Mouse (Mus musculus): ENCODE data around the gene Ppp1ca.

The Ppp1ca gene

DNA sequence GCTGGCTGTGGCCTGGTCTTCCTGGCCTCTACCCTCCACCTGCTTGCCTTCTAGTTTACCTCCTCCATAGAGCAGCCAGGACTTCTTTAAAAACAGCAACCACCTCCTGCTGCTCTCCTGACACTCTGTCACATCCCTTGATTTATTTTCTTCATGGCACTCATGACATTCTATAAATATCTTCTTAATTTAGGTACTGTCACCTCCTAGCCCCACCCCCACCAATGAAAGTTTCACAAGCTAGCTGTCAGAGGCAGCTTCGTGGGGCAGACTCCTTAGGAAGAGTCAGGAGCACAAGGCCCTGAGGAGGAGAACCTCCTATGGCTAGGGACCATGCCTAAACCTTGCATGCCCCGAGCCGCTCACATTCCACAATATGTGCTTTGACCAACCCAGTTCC, 4.6 kb upstream of the Ppp1ca start:
- no peak for DNase-seq

GRCm38 (mm10) chr19:4189051-4189620, 2.7 kb upstream of the Ppp1ca start:
- no peak for DNase-seq

DNA sequence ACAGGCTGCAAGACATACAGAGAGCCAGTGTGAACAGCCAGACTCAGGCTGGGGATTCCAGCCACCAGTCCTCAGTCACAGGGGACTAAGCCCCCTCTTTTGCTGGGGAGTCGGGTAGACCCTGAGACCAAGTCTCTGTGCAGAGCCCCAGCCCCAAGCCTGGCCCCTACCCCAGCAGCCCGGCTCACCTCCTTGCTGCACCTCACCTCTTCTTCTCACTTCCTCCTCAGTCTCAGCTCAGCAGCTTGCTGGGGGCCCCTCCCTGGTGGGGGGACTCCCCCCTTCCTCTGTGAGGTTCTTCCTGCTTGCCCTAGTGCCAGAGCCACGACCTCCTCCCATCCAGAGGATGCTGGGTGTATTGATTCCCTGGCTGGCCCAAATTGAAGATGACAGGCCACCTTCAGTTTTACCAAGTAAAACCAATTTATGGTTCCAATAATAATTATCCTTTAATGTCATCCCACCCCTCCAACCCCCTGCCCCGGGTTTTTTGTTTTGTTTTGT, 982 bp upstream of the Ppp1ca start, which contains the start of gene Tbc1d10c:
Tbc1d10c (minus strand) TSS at position 454 of the 504 bp plus-strand sequence.
- peak in 1 of 2 experiments; percentile 69 for DNase-seq

GRCm38 (mm10) chr19:4192251-4192985, 553 bp downstream of the Ppp1ca start:
- DNase-seq: no peak

GRCm38 (mm10) chr19:4193129-4193528, 1.3 kb downstream of the Ppp1ca start:
- no peak for DNase-seq

DNA sequence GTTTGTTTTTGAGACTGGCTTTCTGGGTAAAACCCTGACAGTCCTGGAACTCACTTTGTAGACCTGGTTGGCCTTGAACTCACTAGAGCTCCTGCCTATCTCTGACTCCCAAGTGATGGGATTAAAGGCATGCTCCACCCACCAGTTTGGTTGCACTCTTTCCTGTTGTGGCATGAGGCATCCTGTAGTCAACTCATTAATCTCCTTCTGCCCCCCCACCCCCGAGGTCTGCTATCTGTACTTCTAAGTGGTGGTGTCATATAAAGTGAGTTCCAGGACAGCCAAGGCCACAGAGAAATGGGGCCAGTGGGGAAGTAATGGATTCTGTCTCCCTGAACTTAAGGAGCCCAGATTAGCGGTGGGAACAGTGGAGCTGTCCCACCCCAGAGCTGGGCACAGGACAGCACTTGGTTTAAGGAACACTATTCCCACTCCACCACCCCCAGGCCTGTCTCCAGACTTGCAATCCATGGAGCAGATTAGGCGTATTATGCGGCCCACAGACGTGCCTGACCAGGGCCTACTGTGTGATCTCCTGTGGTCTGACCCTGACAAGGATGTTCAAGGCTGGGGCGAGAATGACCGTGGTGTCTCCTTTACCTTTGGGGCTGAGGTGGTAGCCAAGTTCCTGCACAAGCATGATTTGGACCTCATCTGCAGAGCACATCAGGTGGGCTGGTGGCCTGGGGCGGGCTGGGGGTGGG, 2.3 kb downstream of the Ppp1ca start:
- DNase-seq: no peak

GRCm38 (mm10) chr19:4194776-4195650, 3.1 kb downstream of the Ppp1ca start:
- peak in 1 of 2 experiments; percentile 30 for DNase-seq

GRCm38 (mm10) chr19:4196048-4196447, 4.2 kb downstream of the Ppp1ca start:
- DNase-seq: no peak

DNA sequence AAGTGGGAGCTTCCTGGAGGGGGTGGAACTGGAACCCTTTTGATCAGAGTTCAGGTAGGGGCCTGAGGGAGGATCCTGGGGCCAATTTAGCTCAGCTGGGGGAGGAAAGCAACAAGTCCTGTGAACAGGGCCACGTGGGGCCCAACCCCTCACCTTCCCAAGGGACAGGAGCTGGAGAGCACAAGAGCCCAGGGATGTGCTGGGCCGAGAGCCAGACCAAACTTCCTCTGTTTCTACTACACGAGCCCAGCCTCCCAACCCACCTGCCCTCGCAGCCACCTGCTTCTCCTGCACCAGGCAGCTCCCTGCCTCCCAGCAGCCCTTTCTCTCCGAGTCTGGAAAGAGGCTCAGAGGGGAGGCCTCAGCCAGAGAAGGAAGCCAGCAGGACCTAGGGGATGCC, 4.7 kb downstream of the Ppp1ca start:
- DNase-seq: peak in 1 of 2 experiments; percentile 67

- no peak for DNase-seq
Measured at GRCm38 (mm10) chr19:4197180-4197579, 5.3 kb downstream of the Ppp1ca start.

GRCm38 (mm10) chr19:4201291-4201909, 9.5 kb downstream of the Ppp1ca start, which contains the start of gene Rad9a:
Rad9a (minus strand) TSS chr19:4201662.
- DNase-seq: peak; percentile 99

- no peak for DNase-seq
Measured at GRCm38 (mm10) chr19:4202149-4202548, 10.3 kb downstream of the Ppp1ca start.

DNA sequence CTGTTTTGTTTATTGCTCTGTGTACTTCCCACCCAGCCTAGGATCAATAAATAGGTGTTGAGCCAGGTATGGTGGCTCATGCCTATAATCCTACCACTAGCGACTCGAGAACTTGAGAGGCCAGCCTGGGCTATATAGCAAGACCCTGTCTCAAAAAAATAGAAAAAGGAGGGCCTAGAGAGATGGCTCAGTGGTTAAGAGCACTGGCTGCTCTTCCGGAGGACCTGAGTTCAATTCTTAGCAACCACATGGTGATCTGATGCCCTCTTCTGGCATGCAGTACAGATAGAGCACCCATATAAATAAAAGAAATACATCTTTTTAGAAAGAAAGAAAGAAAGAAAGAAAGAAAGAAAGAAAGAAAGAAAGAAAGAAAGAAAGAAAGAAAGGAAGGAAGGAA, 11.3 kb downstream of the Ppp1ca start:
- no peak for DNase-seq

- no peak for DNase-seq
Measured at GRCm38 (mm10) chr19:4203604-4204326, 11.9 kb downstream of the Ppp1ca start.

DNA sequence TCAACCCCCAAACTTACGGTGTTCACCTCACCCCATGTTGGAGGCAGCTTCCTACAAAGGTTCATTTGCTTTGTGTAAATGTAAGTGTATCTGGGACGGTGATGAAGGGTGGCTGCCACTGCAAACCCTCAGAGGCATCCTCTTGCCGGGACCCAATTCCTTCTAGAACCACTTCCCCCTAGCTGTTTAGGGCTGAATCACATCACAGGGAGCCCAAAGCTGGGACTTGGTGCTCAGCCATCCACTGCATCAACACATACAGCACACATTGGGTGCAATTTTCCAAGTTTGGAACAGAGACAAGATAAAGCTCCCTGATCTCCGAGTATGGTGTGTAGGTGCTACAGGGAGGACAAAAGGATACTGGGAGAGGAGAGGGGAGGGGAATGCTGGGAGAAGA, 13.0 kb downstream of the Ppp1ca start:
- DNase-seq: no peak

- peak; percentile 85 to 86 for DNase-seq
Measured at GRCm38 (mm10) chr19:4206971-4207370, 15.1 kb downstream of the Ppp1ca start.

- no peak for DNase-seq
Measured at GRCm38 (mm10) chr19:4208563-4208962, 16.7 kb downstream of the Ppp1ca start.

- DNase-seq: no peak
Measured at GRCm38 (mm10) chr19:4211891-4212588, 20.2 kb downstream of the Ppp1ca start.

- DNase-seq: peak; percentile 70 to 83
Measured at GRCm38 (mm10) chr19:4213524-4213974, 21.7 kb downstream of the Ppp1ca start.

- peak; percentile 39 to 81 for DNase-seq
Measured at GRCm38 (mm10) chr19:4214071-4214770, 22.4 kb downstream of the Ppp1ca start, which contains the start of the genes Clcf1 and AC109138.7. Clcf1 (plus strand) TSS chr19:4214238. AC109138.7 (plus strand) TSS chr19:4214357.
